Mouse (Mus musculus): Measurements from ENCODE around the gene Parn. TPM values are rescaled to one million over a fixed set of nuclear protein-coding genes. Genes with fewer than 3 reads are reported as not detected.

The Parn gene
- 10 to 100 TPM in 1 of 2 experiments, 1 to 10 TPM in 1; 4.5 to 26.0 TPM for polyA plus RNA-seq (2012; fragmentation: generic; extraction: Trizol)

GRCm38 (mm10) chr16:13667878-13668343 lies at the start of gene Parn:
TSS of gene Parn (minus strand) at chr16:13668170.

DNA sequence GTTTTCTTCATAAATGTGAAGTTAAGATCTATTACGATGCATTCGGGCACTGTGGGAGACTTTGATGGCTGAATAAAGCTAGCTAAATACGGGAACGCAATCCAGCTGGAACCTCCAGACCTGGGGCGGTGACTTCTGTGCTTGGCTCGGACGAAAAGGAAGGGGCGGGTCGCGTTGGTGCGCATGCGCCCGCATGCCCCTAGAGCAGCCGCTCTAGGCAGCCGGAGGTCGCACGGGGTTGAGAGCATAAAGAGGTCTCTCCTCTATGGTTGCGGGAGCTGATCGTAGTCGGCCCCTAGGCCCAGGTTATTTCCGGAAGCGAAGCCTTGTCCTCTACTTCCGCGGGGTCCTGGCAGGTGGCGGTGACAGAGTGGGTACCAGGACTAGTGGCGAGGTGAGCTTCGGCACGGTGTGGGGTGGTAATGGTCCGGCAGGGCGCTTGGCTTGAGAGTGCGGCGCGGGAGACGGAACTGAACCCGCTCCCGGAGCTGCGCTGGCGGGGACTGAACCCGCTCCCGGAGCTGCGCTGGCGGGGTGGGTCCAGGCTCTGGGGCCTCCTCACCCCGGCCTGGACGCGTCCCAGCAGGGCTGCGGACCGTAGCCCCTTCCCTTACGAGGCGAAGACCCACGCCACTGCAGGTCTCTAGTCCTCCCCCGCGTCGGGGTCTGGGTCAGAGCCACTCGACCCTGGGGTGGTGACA lies 3.9 kb upstream of the Parn start, which contains the start of the genes Bfar and 3110001I22Rik:
Gene Bfar (plus strand): TSS at position 174 of the 701 bp plus-strand sequence.
Gene 3110001I22Rik (plus strand): TSS at position 245 of the 701 bp plus-strand sequence.

Other genes with a start within 250 kb of the Parn start
- 10 to 100 TPM in 1 of 2 experiments, 1 to 10 TPM in 1; 1.3 to 16.3 TPM for gene Bfar, start 3.7 kb upstream of the Parn start, polyA plus RNA-seq (2012; fragmentation: generic; extraction: Trizol)
- gene 3110001I22Rik, start 3.8 kb upstream of the Parn start, polyA plus RNA-seq (2012; fragmentation: generic; extraction: Trizol) = 1 to 10 TPM in 1 of 2 experiments, under 1 TPM in 1; 0.08 to 1.6 TPM
- not detected for gene Pla2g10, start 62.8 kb upstream of the Parn start, polyA plus RNA-seq (2012; fragmentation: generic; extraction: Trizol)
- gene Rrn3, start 112.5 kb upstream of the Parn start, polyA plus RNA-seq (2012; fragmentation: generic; extraction: Trizol) = 10 to 100 TPM in 1 of 2 experiments, 1 to 10 TPM in 1; 6.2 to 17.6 TPM
- 10 to 100 TPM; 17.1 to 81.4 TPM for gene Ntan1, start 150.7 kb upstream of the Parn start, polyA plus RNA-seq (2012; fragmentation: generic; extraction: Trizol)
- 10 to 100 TPM in 1 of 2 experiments, 1 to 10 TPM in 1; 6.1 to 39.3 TPM for gene Pdxdc1, start 235.0 kb upstream of the Parn start, polyA plus RNA-seq (2012; fragmentation: generic; extraction: Trizol)
- gene Mpv17l, start 235.0 kb upstream of the Parn start, polyA plus RNA-seq (2012; fragmentation: generic; extraction: Trizol) = 1 to 10 TPM in 1 of 2 experiments, under 1 TPM in 1; 0.20 to 1.3 TPM